Mouse (Mus musculus) embryonic stem cell, embryonic (primary cell): ENCODE measurements around the gene Bbof1.

Experiments
- CTCF ChIA-PET, 4 experiments: fragments of 300-600 bp in 2 of 4; fragments of 350-600 bp in 2 of 4; sonication (Branson Sonifier 250); formaldehyde crosslinking; loops; one replicate each; lab custom pipeline; 2022; ENCODE audit warnings: inconsistent platforms in 2 of 4; lab: Charles Lee
- POLR2A ChIA-PET, 4 experiments: fragments of 300-600 bp in 2 of 4; fragments of 350-600 bp in 2 of 4; sonication (Branson Sonifier 250); formaldehyde crosslinking; loops; one replicate each; lab custom pipeline; 2022; ENCODE audit warnings: antibody characterized with exemption in 4 of 4, inconsistent platforms in 1 of 4; lab: Charles Lee

Bbof1 gene

GRCm38 (mm10) chr12:84487324-84488056 is 78.6 kb downstream of the Bbof1 start:
- CTCF ChIA-PET, result interaction anchor here in 2 of 4 experiments (0.5 to 1.1 kb wide), 4 partner anchors 52 to 102 kb away, joined by 3 to 4 read pairs (median 3); no protein-coding TSS in a partner anchor
- POLR2A ChIA-PET, result interaction anchor here in 2 of 4 experiments (0.6 to 2.6 kb wide), 17 partner anchors 11 to 879 kb away, joined by 3 to 11 read pairs (median 4); partner anchors contain the start of genes Aldh6a1 (in 2 of the 2), Lin52 (in 2 of the 2), Ptgr2 (in 1 of the 2) and Zfp410 (in 1 of the 2)
